Mouse (Mus musculus): Measurements from ENCODE around the gene Kcnq1. TPM values are rescaled to one million over a fixed set of nuclear protein-coding genes. Genes with fewer than 3 reads are reported as not detected.

The Kcnq1 gene
- polyA plus RNA-seq, 2 experiments, result 1.5 to 1.7 TPM

GRCm38 (mm10) chr7:143462516-143462915, 356.4 kb downstream of the Kcnq1 start:
- H3K27ac ChIP-seq (replicated peaks; ENCODE audit: low read depth, low read length), result no peak overlapping the region
- WGBS, result 70% methylated on average over 5 of the region's 5 CpGs
- no peaks in the 10 kb centered on the region for H3K27me3 ChIP-seq (ENCODE audit: control insufficient read depth, insufficient read depth, low read length)
- H3K9ac ChIP-seq (ENCODE audit: low read depth, low read length, severe bottlenecking), result no peak overlapping the region
- TF ChIP-seq POLR2A (IDR thresholded peaks at IDR 0.05; ENCODE audit: borderline replicate concordance, extremely low read depth, insufficient read depth, insufficient read length), result no peak
- H3K4me1 ChIP-seq (ENCODE audit: control insufficient read depth, insufficient read depth, low read length), result peaks cover 29% of the 10 kb centered on the region
- no peak overlapping the region for H3K4me3 ChIP-seq (replicated peaks; ENCODE audit: low read length)
- peaks cover 20% of the 10 kb centered on the region for H3K36me3 ChIP-seq (ENCODE audit: control insufficient read depth, insufficient read depth, low read length)
- peaks cover 26% of the 10 kb centered on the region for H3K9me3 ChIP-seq (ENCODE audit: control insufficient read depth, low read length)
- DNase-seq (ENCODE audit: low spot score), result no peak
- ATAC-seq (ENCODE audit: low FRiP score, low read depth), result no peak
- H3K4me2 ChIP-seq (replicated peaks; ENCODE audit: low read depth, low read length, severe bottlenecking), result no peak overlapping the region

- TF ChIP-seq POLR2A (IDR thresholded peaks at IDR 0.05; ENCODE audit: borderline replicate concordance, extremely low read depth, insufficient read depth, insufficient read length), result no peak
- Histone ChIP-seq H3K4me1 (ENCODE audit: control insufficient read depth, insufficient read depth, low read length) (peaks cover 26% of the 10 kb centered on the region), H3K4me2 (replicated peaks; ENCODE audit: low read depth, low read length, severe bottlenecking) (peak overlapping the region; percentile 6; the same call in 1 of the 2 replicates)
Measured at GRCm38 (mm10) chr7:143463865-143464415, 357.8 kb downstream of the Kcnq1 start.

GRCm38 (mm10) chr7:143464811-143465560, 358.8 kb downstream of the Kcnq1 start:
- H3K9me3 ChIP-seq (ENCODE audit: control insufficient read depth, low read length), result peaks cover 15% of the 10 kb centered on the region
- peak; percentile 68 for ATAC-seq (ENCODE audit: low FRiP score, low read depth)
- H3K27me3 ChIP-seq (ENCODE audit: control insufficient read depth, insufficient read depth, low read length), result no peaks in the 10 kb centered on the region
- peak overlapping the region; percentile 56 for H3K4me2 ChIP-seq (replicated peaks; ENCODE audit: low read depth, low read length, severe bottlenecking)
- H3K4me3 ChIP-seq (replicated peaks; ENCODE audit: low read length), result peak overlapping the region; percentile 23
- H3K36me3 ChIP-seq (ENCODE audit: control insufficient read depth, insufficient read depth, low read length), result 0 out of 2 replicates have a peak, but pooled peaks cover 3% of the 10 kb centered on the region
- H3K27ac ChIP-seq (replicated peaks; ENCODE audit: low read depth, low read length), result peak overlapping the region; percentile 87
- H3K4me1 ChIP-seq (ENCODE audit: control insufficient read depth, insufficient read depth, low read length), result peaks cover 26% of the 10 kb centered on the region
- DNase-seq (ENCODE audit: low spot score), result peak; percentile 74
- 20% methylated on average over 33 of the region's 56 CpGs for WGBS
- no peak for TF ChIP-seq POLR2A (IDR thresholded peaks at IDR 0.05; ENCODE audit: borderline replicate concordance, extremely low read depth, insufficient read depth, insufficient read length)
- H3K9ac ChIP-seq (ENCODE audit: low read depth, low read length, severe bottlenecking), result peak overlapping the region; percentile 43

More at GRCm38 (mm10) chr7:143463865-143464415, 357.8 kb downstream of the Kcnq1 start:
- Histone ChIP-seq H3K4me3 (replicated peaks; ENCODE audit: low read length) (no peak overlapping the region), H3K27me3 (ENCODE audit: control insufficient read depth, insufficient read depth, low read length) (no peaks in the 10 kb centered on the region), H3K36me3 (ENCODE audit: control insufficient read depth, insufficient read depth, low read length) (peaks cover 10% of the 10 kb centered on the region), H3K9ac (ENCODE audit: low read depth, low read length, severe bottlenecking) (no peak overlapping the region), H3K9me3 (ENCODE audit: control insufficient read depth, low read length) (peaks cover 25% of the 10 kb centered on the region), H3K27ac (replicated peaks; ENCODE audit: low read depth, low read length) (peak overlapping the region; percentile 87)
- ATAC-seq (ENCODE audit: low FRiP score, low read depth) (no peak), DNase-seq (ENCODE audit: low spot score) (peak; percentile 88)
- WGBS, result 38% methylated on average over 11 of the region's 11 CpGs

- Histone ChIP-seq H3K9ac (ENCODE audit: low read depth, low read length, severe bottlenecking) (no peak overlapping the region), H3K36me3 (ENCODE audit: control insufficient read depth, insufficient read depth, low read length) (no peaks in the 10 kb centered on the region), H3K4me1 (ENCODE audit: control insufficient read depth, insufficient read depth, low read length) (peaks cover 26% of the 10 kb centered on the region), H3K4me2 (replicated peaks; ENCODE audit: low read depth, low read length, severe bottlenecking) (peak overlapping the region; percentile 56; the same call in 1 of the 2 replicates), H3K27ac (replicated peaks; ENCODE audit: low read depth, low read length) (peak overlapping the region; percentile 87), H3K4me3 (replicated peaks; ENCODE audit: low read length) (no peak overlapping the region), H3K9me3 (ENCODE audit: control insufficient read depth, low read length) (peaks cover 3% of the 10 kb centered on the region), H3K27me3 (ENCODE audit: control insufficient read depth, insufficient read depth, low read length) (no peaks in the 10 kb centered on the region)
- ATAC-seq (ENCODE audit: low FRiP score, low read depth), result peak; percentile 34; the same call in 1 of the 2 replicates
- DNase-seq (ENCODE audit: low spot score), result peak; percentile 67
- no peak for TF ChIP-seq POLR2A (IDR thresholded peaks at IDR 0.05; ENCODE audit: borderline replicate concordance, extremely low read depth, insufficient read depth, insufficient read length)
- WGBS, result 32% methylated on average over 14 of the region's 14 CpGs
Measured at GRCm38 (mm10) chr7:143466099-143466677, 360.0 kb downstream of the Kcnq1 start.

- ATAC-seq (ENCODE audit: low FRiP score, low read depth) (no peak), DNase-seq (ENCODE audit: low spot score) (no peak)
- no peak overlapping the region for H3K9ac ChIP-seq (ENCODE audit: low read depth, low read length, severe bottlenecking)
- peaks cover 26% of the 10 kb centered on the region for H3K4me1 ChIP-seq (ENCODE audit: control insufficient read depth, insufficient read depth, low read length)
- H3K4me2 ChIP-seq (replicated peaks; ENCODE audit: low read depth, low read length, severe bottlenecking), result no peak overlapping the region
- no peak for TF ChIP-seq POLR2A (IDR thresholded peaks at IDR 0.05; ENCODE audit: borderline replicate concordance, extremely low read depth, insufficient read depth, insufficient read length)
- H3K27ac ChIP-seq (replicated peaks; ENCODE audit: low read depth, low read length), result no peak overlapping the region
- no peaks in the 10 kb centered on the region for H3K9me3 ChIP-seq (ENCODE audit: control insufficient read depth, low read length)
- H3K4me3 ChIP-seq (replicated peaks; ENCODE audit: low read length), result no peak overlapping the region
- H3K36me3 ChIP-seq (ENCODE audit: control insufficient read depth, insufficient read depth, low read length), result no peaks in the 10 kb centered on the region
- 11% methylated on average over 6 of the region's 6 CpGs for WGBS
- H3K27me3 ChIP-seq (ENCODE audit: control insufficient read depth, insufficient read depth, low read length), result no peaks in the 10 kb centered on the region
Measured at GRCm38 (mm10) chr7:143467714-143468113, 361.6 kb downstream of the Kcnq1 start.
